Mouse (Mus musculus): ENCODE data around the gene Elavl3. TPM values are rescaled to one million over a fixed set of nuclear protein-coding genes. Genes with fewer than 3 reads are reported as not detected.

Elavl3 gene
- polyA plus RNA-seq, 1 experiment from 2014 or later: 0.04 TPM

GRCm38 (mm10) chr9:21987592-21988342 lies 64.1 kb downstream of the Elavl3 start:
- WGBS (ENCODE audit: insufficient replicate concordance): 7% methylated on average over 36 of the region's 36 CpGs
- Histone ChIP-seq H3K9ac (ENCODE audit: low read depth, low read length) (no peak overlapping the region), H3K36me3 (ENCODE audit: control insufficient read depth, insufficient read depth) (no peaks in the 10 kb centered on the region), H3K27me3 (ENCODE audit: control insufficient read depth, insufficient read depth, low read depth, low read length) (peaks cover 87% of the 10 kb centered on the region), H3K4me2 (ENCODE audit: low read depth, low read length) (no peak overlapping the region), H3K27ac (ENCODE audit: low read length) (no peak overlapping the region), H3K4me3 (ENCODE audit: low read depth, low read length) (no peak overlapping the region), H3K4me1 (ENCODE audit: control insufficient read depth, low read depth, low read length) (peaks cover 6% of the 10 kb centered on the region), H3K9me3 (replicated peaks; ENCODE audit: control insufficient read depth, low read length) (no peaks in the 10 kb centered on the region)
- ATAC-seq (ENCODE audit: low read depth): no peak

DNA sequence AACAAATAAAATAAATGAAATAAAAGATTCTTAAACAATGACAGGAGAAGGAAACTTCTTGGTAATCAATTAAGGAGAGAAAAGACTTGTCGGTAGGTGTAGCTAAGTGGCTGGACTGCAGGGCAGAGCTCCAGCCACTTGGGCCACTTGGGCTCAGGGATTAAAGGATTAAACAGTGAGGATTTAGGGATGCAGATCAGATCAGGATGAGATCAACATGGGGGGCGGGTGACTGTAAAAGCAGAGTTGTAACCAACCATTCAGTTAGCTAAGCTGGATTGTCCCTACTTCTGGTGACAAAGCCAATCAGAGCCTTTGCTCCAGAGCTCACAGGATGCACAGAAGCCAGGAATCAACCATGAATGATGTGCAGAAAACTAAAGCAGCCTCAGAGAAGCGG lies 67.9 kb downstream of the Elavl3 start:
- Histone ChIP-seq H3K4me3 (ENCODE audit: low read depth, low read length) (no peak overlapping the region), H3K4me2 (ENCODE audit: low read depth, low read length) (no peak overlapping the region), H3K9ac (ENCODE audit: low read depth, low read length) (no peak overlapping the region), H3K36me3 (ENCODE audit: control insufficient read depth, insufficient read depth) (no peaks in the 10 kb centered on the region), H3K4me1 (ENCODE audit: control insufficient read depth, low read depth, low read length) (no peaks in the 10 kb centered on the region; the same call in 1 of the 2 replicates), H3K27me3 (ENCODE audit: control insufficient read depth, insufficient read depth, low read depth, low read length) (peaks cover 57% of the 10 kb centered on the region), H3K27ac (ENCODE audit: low read length) (no peak overlapping the region), H3K9me3 (replicated peaks; ENCODE audit: control insufficient read depth, low read length) (no peaks in the 10 kb centered on the region)
- ATAC-seq (ENCODE audit: low read depth): no peak
- WGBS (ENCODE audit: insufficient replicate concordance): 32% methylated on average over 3 of the region's 3 CpGs

GRCm38 (mm10) chr9:21978398-21979128 lies 73.3 kb downstream of the Elavl3 start:
- 77% methylated on average over 4 of the region's 4 CpGs for WGBS (ENCODE audit: insufficient replicate concordance)
- no peaks in the 10 kb centered on the region; the same call in 1 of the 2 replicates for H3K4me1 ChIP-seq (ENCODE audit: control insufficient read depth, low read depth, low read length)
- H3K9me3 ChIP-seq (replicated peaks; ENCODE audit: control insufficient read depth, low read length): no peaks in the 10 kb centered on the region
- H3K4me3 ChIP-seq (ENCODE audit: low read depth, low read length): no peak overlapping the region
- H3K4me2 ChIP-seq (ENCODE audit: low read depth, low read length): no peak overlapping the region
- ATAC-seq (ENCODE audit: low read depth): no peak
- H3K9ac ChIP-seq (ENCODE audit: low read depth, low read length): no peak overlapping the region
- H3K36me3 ChIP-seq (ENCODE audit: control insufficient read depth, insufficient read depth): no peaks in the 10 kb centered on the region
- H3K27ac ChIP-seq (ENCODE audit: low read length): no peak overlapping the region
- H3K27me3 ChIP-seq (ENCODE audit: control insufficient read depth, insufficient read depth, low read depth, low read length): peaks cover 11% of the 10 kb centered on the region

DNA sequence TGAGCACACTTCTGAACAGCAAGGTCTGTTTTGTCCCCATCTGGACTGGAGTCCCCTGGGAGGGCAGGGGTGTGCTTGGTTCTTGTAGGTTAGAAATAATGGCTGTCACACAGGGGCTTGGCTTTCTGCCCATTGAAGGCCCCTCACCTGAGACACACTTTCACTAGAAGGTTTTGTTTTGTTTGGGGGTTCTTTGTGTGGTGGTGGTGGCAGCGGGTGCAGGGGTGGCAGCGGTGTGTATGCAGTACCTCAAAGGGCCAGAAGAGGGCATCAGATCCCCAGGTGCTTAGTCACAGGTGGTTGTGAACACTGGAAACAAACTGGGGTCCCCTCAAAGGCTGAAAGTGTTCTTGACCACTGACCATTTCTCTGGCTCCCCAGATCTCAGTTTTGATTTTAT lies 73.9 kb downstream of the Elavl3 start:
- H3K4me3 ChIP-seq (ENCODE audit: low read depth, low read length): no peak overlapping the region
- 13% methylated on average over 2 of the region's 2 CpGs for WGBS (ENCODE audit: insufficient replicate concordance)
- no peaks in the 10 kb centered on the region for H3K9me3 ChIP-seq (replicated peaks; ENCODE audit: control insufficient read depth, low read length)
- no peaks in the 10 kb centered on the region for H3K36me3 ChIP-seq (ENCODE audit: control insufficient read depth, insufficient read depth)
- H3K9ac ChIP-seq (ENCODE audit: low read depth, low read length): no peak overlapping the region
- no peak overlapping the region for H3K4me2 ChIP-seq (ENCODE audit: low read depth, low read length)
- no peak overlapping the region for H3K27ac ChIP-seq (ENCODE audit: low read length)
- H3K4me1 ChIP-seq (ENCODE audit: control insufficient read depth, low read depth, low read length): no peaks in the 10 kb centered on the region; the same call in 1 of the 2 replicates
- peaks cover 7% of the 10 kb centered on the region for H3K27me3 ChIP-seq (ENCODE audit: control insufficient read depth, insufficient read depth, low read depth, low read length)
- ATAC-seq (ENCODE audit: low read depth): no peak

GRCm38 (mm10) chr9:21977331-21977730 lies 74.5 kb downstream of the Elavl3 start:
- peaks cover 7% of the 10 kb centered on the region for H3K27me3 ChIP-seq (ENCODE audit: control insufficient read depth, insufficient read depth, low read depth, low read length)
- H3K9me3 ChIP-seq (replicated peaks; ENCODE audit: control insufficient read depth, low read length): no peaks in the 10 kb centered on the region
- no peaks in the 10 kb centered on the region; the same call in 1 of the 2 replicates for H3K4me1 ChIP-seq (ENCODE audit: control insufficient read depth, low read depth, low read length)
- 74% methylated on average over 5 of the region's 5 CpGs for WGBS (ENCODE audit: insufficient replicate concordance)
- no peak overlapping the region for H3K4me3 ChIP-seq (ENCODE audit: low read depth, low read length)
- H3K4me2 ChIP-seq (ENCODE audit: low read depth, low read length): no peak overlapping the region
- H3K9ac ChIP-seq (ENCODE audit: low read depth, low read length): no peak overlapping the region
- ATAC-seq (ENCODE audit: low read depth): no peak
- H3K36me3 ChIP-seq (ENCODE audit: control insufficient read depth, insufficient read depth): no peaks in the 10 kb centered on the region
- H3K27ac ChIP-seq (ENCODE audit: low read length): no peak overlapping the region

DNA sequence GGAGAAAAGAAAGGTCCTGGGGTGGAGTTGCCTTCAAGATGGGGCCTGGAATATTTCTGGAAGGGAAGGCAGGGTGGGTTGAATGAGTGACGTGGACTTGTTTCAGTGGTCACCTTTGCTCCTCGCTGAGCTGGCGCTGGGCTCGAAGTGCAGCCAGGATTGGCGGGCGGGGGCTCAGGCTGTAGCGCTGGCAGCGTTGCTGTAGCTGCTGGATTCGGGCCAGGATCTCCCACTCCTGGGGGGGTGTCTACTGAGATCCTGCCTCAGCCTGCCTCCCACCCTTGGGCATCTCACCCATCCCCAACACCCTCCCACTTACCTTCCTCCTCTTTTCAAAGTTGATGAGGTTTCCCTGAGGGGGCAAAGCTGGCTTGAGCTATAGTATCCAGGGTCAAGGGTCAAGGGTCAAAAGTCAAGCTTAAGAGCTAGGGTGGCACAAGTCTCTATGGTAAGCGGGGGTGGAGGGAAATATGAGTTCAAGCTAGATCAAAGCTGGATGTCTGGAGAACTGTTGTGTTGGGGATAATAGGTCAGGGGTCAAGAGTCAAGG lies 75.1 kb downstream of the Elavl3 start:
- 78% methylated on average over 10 of the region's 10 CpGs for WGBS (ENCODE audit: insufficient replicate concordance)
- H3K4me2 ChIP-seq (ENCODE audit: low read depth, low read length): no peak overlapping the region
- no peaks in the 10 kb centered on the region; the same call in 1 of the 2 replicates for H3K4me1 ChIP-seq (ENCODE audit: control insufficient read depth, low read depth, low read length)
- H3K4me3 ChIP-seq (ENCODE audit: low read depth, low read length): no peak overlapping the region
- no peaks in the 10 kb centered on the region for H3K36me3 ChIP-seq (ENCODE audit: control insufficient read depth, insufficient read depth)
- no peak overlapping the region for H3K9ac ChIP-seq (ENCODE audit: low read depth, low read length)
- ATAC-seq (ENCODE audit: low read depth): no peak
- peaks cover 7% of the 10 kb centered on the region for H3K27me3 ChIP-seq (ENCODE audit: control insufficient read depth, insufficient read depth, low read depth, low read length)
- H3K27ac ChIP-seq (ENCODE audit: low read length): no peak overlapping the region
- no peaks in the 10 kb centered on the region for H3K9me3 ChIP-seq (replicated peaks; ENCODE audit: control insufficient read depth, low read length)

- Histone ChIP-seq H3K4me3 (ENCODE audit: low read depth, low read length) (no peak overlapping the region), H3K9me3 (replicated peaks; ENCODE audit: control insufficient read depth, low read length) (no peaks in the 10 kb centered on the region), H3K27me3 (ENCODE audit: control insufficient read depth, insufficient read depth, low read depth, low read length) (no peaks in the 10 kb centered on the region), H3K9ac (ENCODE audit: low read depth, low read length) (no peak overlapping the region), H3K27ac (ENCODE audit: low read length) (no peak overlapping the region), H3K4me1 (ENCODE audit: control insufficient read depth, low read depth, low read length) (peaks cover under 1% of the 10 kb centered on the region), H3K4me2 (ENCODE audit: low read depth, low read length) (no peak overlapping the region), H3K36me3 (ENCODE audit: control insufficient read depth, insufficient read depth) (no peaks in the 10 kb centered on the region)
- ATAC-seq (ENCODE audit: low read depth): no peak
- 75% methylated on average over 4 of the region's 4 CpGs for WGBS (ENCODE audit: insufficient replicate concordance)
Measured at GRCm38 (mm10) chr9:21969304-21969703, 82.5 kb downstream of the Elavl3 start.

GRCm38 (mm10) chr9:21968883-21969282 lies 82.9 kb downstream of the Elavl3 start:
- no peaks in the 10 kb centered on the region for H3K9me3 ChIP-seq (replicated peaks; ENCODE audit: control insufficient read depth, low read length)
- H3K27me3 ChIP-seq (ENCODE audit: control insufficient read depth, insufficient read depth, low read depth, low read length): no peaks in the 10 kb centered on the region
- H3K4me2 ChIP-seq (ENCODE audit: low read depth, low read length): no peak overlapping the region
- peaks cover 5% of the 10 kb centered on the region for H3K4me1 ChIP-seq (ENCODE audit: control insufficient read depth, low read depth, low read length)
- 24% methylated on average over 6 of the region's 6 CpGs for WGBS (ENCODE audit: insufficient replicate concordance)
- no peak for ATAC-seq (ENCODE audit: low read depth)
- no peak overlapping the region for H3K4me3 ChIP-seq (ENCODE audit: low read depth, low read length)
- no peak overlapping the region for H3K9ac ChIP-seq (ENCODE audit: low read depth, low read length)
- no peak overlapping the region for H3K27ac ChIP-seq (ENCODE audit: low read length)
- H3K36me3 ChIP-seq (ENCODE audit: control insufficient read depth, insufficient read depth): no peaks in the 10 kb centered on the region

Measured in liver, embryonic 16.5 days (tissue).